Mouse (Mus musculus): ENCODE results near the gene Il7r. TPM values are rescaled to one million over a fixed set of nuclear protein-coding genes. Genes with fewer than 3 reads are reported as not detected.

Il7r gene
- polyA plus RNA-seq, 1 experiment from 2014 or later = 5.4 TPM

DNA sequence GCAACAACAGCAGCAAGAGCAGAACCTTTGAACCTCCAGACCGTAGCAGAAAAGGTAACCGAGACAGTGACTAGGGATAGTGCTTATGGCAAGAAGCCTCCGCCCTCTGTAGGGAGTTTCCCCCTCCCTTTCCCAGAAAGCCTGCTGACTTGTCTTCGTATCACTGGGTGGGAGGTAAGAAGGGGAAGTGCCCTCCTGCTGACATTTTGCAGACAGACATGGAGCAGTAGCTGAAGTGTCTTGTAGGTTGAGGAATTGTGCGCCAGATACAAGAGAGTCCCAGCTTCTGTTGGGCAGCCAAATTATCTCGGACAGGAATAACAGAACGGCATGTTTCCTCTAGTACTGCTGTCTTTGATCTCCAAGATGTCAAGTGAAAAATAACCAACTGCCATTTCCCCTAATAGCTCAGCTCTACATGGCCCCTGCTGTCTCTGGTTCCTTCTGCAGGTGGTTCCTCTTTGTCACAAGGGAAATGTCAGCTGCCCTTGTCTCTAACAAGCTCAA is 66.4 kb downstream of the Il7r start:
- no peak overlapping the region for H3K4me3 ChIP-seq (ENCODE audit: low read depth, low read length)
- H3K27ac ChIP-seq (ENCODE audit: low read depth) = peak overlapping the region; percentile 86
- peak; percentile 82 for ATAC-seq

More for the DNA sequence above, 66.4 kb downstream of the Il7r start:
- no peaks in the 10 kb centered on the region for H3K36me3 ChIP-seq (replicated peaks; ENCODE audit: insufficient read depth, low read length)
- 17% methylated on average over 7 of the region's 7 CpGs for WGBS (ENCODE audit: insufficient replicate concordance)
- H3K27me3 ChIP-seq (ENCODE audit: insufficient read depth, low read length) = no peaks in the 10 kb centered on the region
- no peaks in the 10 kb centered on the region for H3K9me3 ChIP-seq (ENCODE audit: low read length)
- H3K9ac ChIP-seq (replicated peaks) = 0 out of 2 replicates have a peak overlapping the region, but pooled peaks have one; percentile 35
- peak; percentile 26 for DNase-seq
- peaks cover 10% of the 10 kb centered on the region for H3K4me1 ChIP-seq (ENCODE audit: insufficient read depth)
- peak; percentile 81 for TF ChIP-seq EP300 (IDR thresholded peaks at IDR 0.05; ENCODE audit: low read depth)
- no peak for TF ChIP-seq CTCF (IDR thresholded peaks at IDR 0.05; ENCODE audit: low read depth)
- peak overlapping the region; percentile 55 for H3K4me2 ChIP-seq (ENCODE audit: low read depth, low read length)

Other genes starting within 250 kb of the Il7r start
- 8.3 and 9.8 TPM in 2 replicates for gene Ugt3a2, start 194.6 kb downstream of the Il7r start, polyA plus RNA-seq (2015; fragmentation: Nextera tagmentation; extraction: Ambion mirVana)
- 0.65 and 1.1 TPM in 2 replicates for gene Capsl, start 94.1 kb downstream of the Il7r start, polyA plus RNA-seq (2015; fragmentation: Nextera tagmentation; extraction: Ambion mirVana)
- 0.12 and 0.20 TPM in 2 replicates for gene Spef2, start 218.7 kb upstream of the Il7r start, polyA plus RNA-seq (2015; fragmentation: Nextera tagmentation; extraction: Ambion mirVana)